Comparison of ENCODE assay signal across 18 mouse cellular contexts in genomic region chr1:131118530-131118929, GRCm38 (mm10). TPM values are rescaled to one million over a fixed set of nuclear protein-coding genes. Genes with fewer than 3 reads are reported as not detected.
A peak's percentile ranks its signal among the peaks of the same experiment; 100 is the strongest.
DNase-seq lines count a peak whose midpoint lies in the region; ATAC-seq and TF ChIP-seq lines count a peak whose summit lies in the region.
"Had no signal": no experiment of that assay in that cellular context is flagged by ENCODE, and none has a peak within 500 bp of the region (broad histone marks: within the 10 kb centered on the region; RNA-seq: fewer than 3 reads in every experiment).

No protein-coding gene starts in this region.

- H3K79me2 ChIP-seq in myocyte (ENCODE audit: control insufficient read depth, insufficient read depth): no peaks in the 10 kb centered on the region

- no peak for TF ChIP-seq POLR2A in myocyte (IDR thresholded peaks at IDR 0.05; ENCODE audit: insufficient read length, low read depth)

- no peaks in the 10 kb centered on the region for H3K9me3 ChIP-seq in heart, embryonic 15.5 days (replicated peaks)
- no peaks in the 10 kb centered on the region for H3K9me3 ChIP-seq in heart, embryonic 12.5 days (replicated peaks)
- H3K9me3 ChIP-seq in lung, embryonic 15.5 days: no peaks in the 10 kb centered on the region
- H3K9me3 ChIP-seq: embryonic facial prominence, embryonic 13.5 days; forebrain, embryonic 12.5 days; hindbrain, embryonic 10.5 days; liver, embryonic 13.5 days; megakaryocyte, embryonic 14.5 days; neural tube, embryonic 13.5 days; stomach, embryonic 15.5 days had no signal

- POLR2A ChIA-PET in Patski (lab: Charles Lee): interaction anchor here (0.7 to 1.4 kb wide), 3 partner anchors 13 to 129 kb away, joined by 3 to 4 read pairs (median 3); no protein-coding TSS in a partner anchor

- H3ac ChIP-seq in myocyte (ENCODE audit: control insufficient read depth, insufficient read length): no peak overlapping the region

- ATAC-seq in heart, embryonic 15.5 days (replicated peaks; ENCODE audit: insufficient number of reproducible peaks, insufficient read depth, low FRiP score, low read depth): no peak
- no peak for ATAC-seq in heart, embryonic 12.5 days (ENCODE audit: insufficient number of reproducible peaks, low FRiP score)
- no peak for ATAC-seq in lung, embryonic 15.5 days (ENCODE audit: borderline replicate concordance, extremely low read depth, low FRiP score, low TSS enrichment)
- ATAC-seq in Patski: peak; percentile 51

- no peaks in the 10 kb centered on the region for H3K27me3 ChIP-seq in heart, embryonic 15.5 days
- no peaks in the 10 kb centered on the region for H3K27me3 ChIP-seq in heart, embryonic 12.5 days (replicated peaks)
- H3K27me3 ChIP-seq in lung, embryonic 15.5 days: no peaks in the 10 kb centered on the region
- no peaks in the 10 kb centered on the region for H3K27me3 ChIP-seq in Patski
- H3K27me3 ChIP-seq in myocyte (ENCODE audit: control insufficient read depth, insufficient read depth, insufficient read length): peaks cover 5% of the 10 kb centered on the region
- H3K27me3 ChIP-seq: forebrain, embryonic 12.5 days; neural tube, embryonic 13.5 days; stomach, embryonic 15.5 days had no signal

- no peaks in the 10 kb centered on the region for H3K36me3 ChIP-seq in heart, embryonic 15.5 days
- H3K36me3 ChIP-seq in heart, embryonic 12.5 days: no peaks in the 10 kb centered on the region
- no peaks in the 10 kb centered on the region for H3K36me3 ChIP-seq in lung, embryonic 15.5 days
- no peaks in the 10 kb centered on the region for H3K36me3 ChIP-seq in myocyte (ENCODE audit: control insufficient read depth, insufficient read depth)
- H3K36me3 ChIP-seq: embryonic facial prominence, embryonic 13.5 days; forebrain, embryonic 12.5 days; hindbrain, embryonic 10.5 days; liver, embryonic 13.5 days; neural tube, embryonic 13.5 days; stomach, embryonic 15.5 days had no signal

- peak overlapping the region; percentile 39; the same call in 1 of the 2 replicates for H3K27ac ChIP-seq in heart, embryonic 15.5 days
- H3K27ac ChIP-seq in heart, embryonic 12.5 days (ENCODE audit: poor library complexity, severe bottlenecking): no peak overlapping the region
- H3K27ac ChIP-seq in lung, embryonic 15.5 days: 0 out of 2 replicates have a peak overlapping the region, but pooled peaks have one; percentile 24
- H3K27ac ChIP-seq: embryonic facial prominence, embryonic 13.5 days; forebrain, embryonic 12.5 days; hindbrain, embryonic 10.5 days; liver, embryonic 13.5 days; neural tube, embryonic 13.5 days; stomach, embryonic 15.5 days had no signal

- no peak overlapping the region for H3K9ac ChIP-seq in heart, embryonic 15.5 days
- H3K9ac ChIP-seq in heart, embryonic 12.5 days: no peak overlapping the region
- no peak overlapping the region for H3K9ac ChIP-seq in lung, embryonic 15.5 days
- H3K9ac ChIP-seq: embryonic facial prominence, embryonic 13.5 days; forebrain, embryonic 12.5 days; liver, embryonic 13.5 days; neural tube, embryonic 13.5 days; stomach, embryonic 15.5 days had no signal

- CTCF ChIA-PET in Patski (lab: Charles Lee): interaction anchor here (0.7 to 3.8 kb wide), 12 partner anchors 15 to 152 kb away, joined by 3 to 29 read pairs (median 4); partner anchors contain the start of genes Dyrk3 and Eif2d

- no peak overlapping the region for H3K4me2 ChIP-seq in heart, embryonic 15.5 days
- H3K4me2 ChIP-seq in heart, embryonic 12.5 days: no peak overlapping the region
- no peak overlapping the region; the same call in 1 of the 2 replicates for H3K4me2 ChIP-seq in lung, embryonic 15.5 days
- peak overlapping the region; percentile 53 for H3K4me2 ChIP-seq in myocyte (ENCODE audit: low read depth)
- H3K4me2 ChIP-seq: embryonic facial prominence, embryonic 13.5 days; forebrain, embryonic 12.5 days; liver, embryonic 13.5 days; neural tube, embryonic 13.5 days; stomach, embryonic 15.5 days had no signal

- H3K4me3 ChIP-seq in heart, embryonic 15.5 days: no peak overlapping the region
- no peak overlapping the region for H3K4me3 ChIP-seq in heart, embryonic 12.5 days
- H3K4me3 ChIP-seq in lung, embryonic 15.5 days: no peak overlapping the region
- no peak overlapping the region for H3K4me3 ChIP-seq in myocyte
- H3K4me3 ChIP-seq: embryonic facial prominence, embryonic 13.5 days; forebrain, embryonic 12.5 days; hindbrain, embryonic 10.5 days; liver, embryonic 13.5 days; megakaryocyte, embryonic 14.5 days; neural tube, embryonic 13.5 days; stomach, embryonic 15.5 days had no signal

- no peak for TF ChIP-seq CTCF in Patski (IDR thresholded peaks at IDR 0.05)

- in situ Hi-C loops in Patski (cut with MboI; ENCODE audit: low pct_unique_long_range_greater_than_20kb): no loop called here

- no peak for DNase-seq in lung, postnatal 10 days
- DNase-seq in Patski (ENCODE audit: low read depth, low spot score): no peak
- DNase-seq in retina, embryonic 14.5 days (ENCODE audit: low spot score): no peak
- no peak for DNase-seq in kidney, postnatal 10 days
- DNase-seq: cerebellum, adult 11 months; heart, adult 18-20 months; layer of hippocampus, adult 9-11 months had no signal

- WGBS in heart, embryonic 15.5 days: 38% methylated on average over 10 of the region's 10 CpGs
- WGBS in heart, embryonic 12.5 days: 48% methylated on average over 10 of the region's 10 CpGs
- 41% methylated on average over 10 of the region's 10 CpGs for WGBS in lung, embryonic 15.5 days

- H3K4me1 ChIP-seq in heart, embryonic 15.5 days (replicated peaks): peaks cover 41% of the 10 kb centered on the region
- peaks cover 50% of the 10 kb centered on the region for H3K4me1 ChIP-seq in heart, embryonic 12.5 days (replicated peaks)
- 0 out of 2 replicates have a peak, but pooled peaks cover 11% of the 10 kb centered on the region for H3K4me1 ChIP-seq in lung, embryonic 15.5 days
- H3K4me1 ChIP-seq: stomach, embryonic 15.5 days had no signal

TF ChIP-seq in myocyte, 11 proteins besides CTCF, POLR2A, EP300 and RAD21:
- TF ChIP-seq MAX (IDR thresholded peaks at IDR 0.05; ENCODE audit: low read depth) (no peak), E2F4 (IDR thresholded peaks at IDR 0.05; ENCODE audit: insufficient read depth) (no peak)
TF ChIP-seq in myocyte: peak in this region for 0.

RNA-seq across cellular contexts. Expression of gene Dyrk3, which starts 19.6 kb away (rescaled TPM):
- 1.7 and 2.5 TPM in 2 replicates for polyA plus RNA-seq in heart, embryonic 15.5 days (2015; fragmentation: Nextera tagmentation; extraction: Ambion mirVana)
- 6.5 and 8.8 TPM in 2 replicates for polyA plus RNA-seq in heart, embryonic 12.5 days (2016; fragmentation: Nextera tagmentation; extraction: Ambion mirVana)
- polyA plus RNA-seq in lung, embryonic 15.5 days (2015; fragmentation: Nextera tagmentation; extraction: Ambion mirVana): 3.3 and 3.7 TPM in 2 replicates
- polyA plus RNA-seq in Patski (2021) (11.7 TPM), myocyte (2012; fragmentation: generic; extraction: Trizol) (2.7 TPM)

RNA-seq across cellular contexts. Expression of gene Mapkapk2, which starts 20.9 kb away (rescaled TPM):
- polyA plus RNA-seq in heart, embryonic 15.5 days (2015; fragmentation: Nextera tagmentation; extraction: Ambion mirVana): 57.5 and 69.4 TPM in 2 replicates
- polyA plus RNA-seq in heart, embryonic 12.5 days (2016; fragmentation: Nextera tagmentation; extraction: Ambion mirVana): 89.1 and 93.0 TPM in 2 replicates
- polyA plus RNA-seq in lung, embryonic 15.5 days (2015; fragmentation: Nextera tagmentation; extraction: Ambion mirVana): 57.9 and 61.0 TPM in 2 replicates
- polyA plus RNA-seq in Patski (2021) (129 TPM), myocyte (2012; fragmentation: generic; extraction: Trizol) (123 TPM)

RNA-seq across cellular contexts. Expression of gene Eif2d, which starts 34.5 kb away (rescaled TPM):
- polyA plus RNA-seq in heart, embryonic 15.5 days (2015; fragmentation: Nextera tagmentation; extraction: Ambion mirVana): 41.2 and 47.9 TPM in 2 replicates
- polyA plus RNA-seq in heart, embryonic 12.5 days (2016; fragmentation: Nextera tagmentation; extraction: Ambion mirVana): 45.8 and 51.8 TPM in 2 replicates
- 60.3 and 63.0 TPM in 2 replicates for polyA plus RNA-seq in lung, embryonic 15.5 days (2015; fragmentation: Nextera tagmentation; extraction: Ambion mirVana)
- 53.8 TPM for polyA plus RNA-seq in Patski (2021)
- 32.6 TPM for polyA plus RNA-seq in myocyte (2012; fragmentation: generic; extraction: Trizol)
